Mouse (Mus musculus) natural killer cell, adult 2 months (primary cell): ENCODE results near the gene Samm50.
"Not testable (repeated sequence)": the region's sequence is repeated elsewhere in the genome, so short reads cannot be mapped to it uniquely, and the experiment has no call there.

Experiments
- DNase-seq, 2 experiments: peaks; one replicate each; pipeline ENCODE4 v3.0.0; 2022; ENCODE audit warnings: low spot score in 2 of 2

Gene Samm50

GRCm38 (mm10) chr15:84192058-84192791, at the start of gene Samm50:
Gene Samm50, plus strand, starts transcription at chr15:84192241.
- DNase-seq, result peak; percentile 90

- DNase-seq, result no peak
Observed at GRCm38 (mm10) chr15:84156158-84156557, 35.9 kb upstream of the Samm50 start.

- DNase-seq, result not testable (repeated sequence)
Observed at GRCm38 (mm10) chr15:84157530-84157929, 34.5 kb upstream of the Samm50 start.

GRCm38 (mm10) chr15:84161871-84162270, 30.2 kb upstream of the Samm50 start:
- no peak for DNase-seq

GRCm38 (mm10) chr15:84166818-84167217, 25.2 kb upstream of the Samm50 start:
- no peak for DNase-seq

GRCm38 (mm10) chr15:84167600-84167999, 24.4 kb upstream of the Samm50 start, which contains the start of gene Pnpla3:
Gene Pnpla3, plus strand, starts transcription at chr15:84167837.
- DNase-seq, result peak; percentile 60 to 62

GRCm38 (mm10) chr15:84168170-84169161, 23.6 kb upstream of the Samm50 start:
- DNase-seq, result peak; percentile 8 to 28

- no peak for DNase-seq
Observed at GRCm38 (mm10) chr15:84169511-84169910, 22.5 kb upstream of the Samm50 start.

- DNase-seq, result no peak
Observed at GRCm38 (mm10) chr15:84171166-84171565, 20.9 kb upstream of the Samm50 start.

- DNase-seq, result no peak
Observed at GRCm38 (mm10) chr15:84178733-84179132, 13.3 kb upstream of the Samm50 start.

GRCm38 (mm10) chr15:84182000-84182399, 10.0 kb upstream of the Samm50 start:
- no peak for DNase-seq

- no peak for DNase-seq
Observed at GRCm38 (mm10) chr15:84183967-84184366, 8.1 kb upstream of the Samm50 start.

GRCm38 (mm10) chr15:84186196-84186595, 5.8 kb upstream of the Samm50 start:
- no peak for DNase-seq

GRCm38 (mm10) chr15:84188887-84189530, 3.0 kb upstream of the Samm50 start:
- DNase-seq, result no peak

GRCm38 (mm10) chr15:84189881-84190280, 2.2 kb upstream of the Samm50 start:
- DNase-seq, result no peak

GRCm38 (mm10) chr15:84191724-84192057, 350 bp upstream of the Samm50 start:
- DNase-seq, result no peak

GRCm38 (mm10) chr15:84196486-84197165, 4.6 kb downstream of the Samm50 start:
- DNase-seq, result no peak

- no peak for DNase-seq
Observed at GRCm38 (mm10) chr15:84207327-84207726, 15.3 kb downstream of the Samm50 start.

- DNase-seq, result no peak
Observed at GRCm38 (mm10) chr15:84209517-84210412, 17.7 kb downstream of the Samm50 start.

- DNase-seq, result no peak
Observed at GRCm38 (mm10) chr15:84210461-84210860, 18.4 kb downstream of the Samm50 start.
